Mouse (Mus musculus): ENCODE results near the gene Bpifb1.
"Not testable (repeated sequence)": the region's sequence is repeated elsewhere in the genome, so short reads cannot be mapped to it uniquely, and the experiment has no call there.

Bpifb1 gene

GRCm38 (mm10) chr2:154211121-154211520 is 20.5 kb downstream of the Bpifb1 start:
- no peak for DNase-seq (ENCODE audit: low read depth)

- DNase-seq (ENCODE audit: low read depth) = no peak
Measured at GRCm38 (mm10) chr2:154211881-154212280, 21.3 kb downstream of the Bpifb1 start.

- peak; percentile 77 for DNase-seq (ENCODE audit: low read depth)
Measured at GRCm38 (mm10) chr2:154215191-154215590, 24.6 kb downstream of the Bpifb1 start.

- no peak for DNase-seq (ENCODE audit: low read depth)
Measured at GRCm38 (mm10) chr2:154219950-154220349, 29.3 kb downstream of the Bpifb1 start.

GRCm38 (mm10) chr2:154223265-154223916 is 32.8 kb downstream of the Bpifb1 start, which contains the start of gene Bpifb5:
TSS of gene Bpifb5 (plus strand) at chr2:154223742.
- DNase-seq (ENCODE audit: low read depth) = peak; percentile 17

- DNase-seq (ENCODE audit: low read depth) = no peak
Measured at GRCm38 (mm10) chr2:154223917-154224273, 33.3 kb downstream of the Bpifb1 start.

GRCm38 (mm10) chr2:154226991-154227390 is 36.4 kb downstream of the Bpifb1 start:
- DNase-seq (ENCODE audit: low read depth) = no peak

GRCm38 (mm10) chr2:154227830-154228229 is 37.2 kb downstream of the Bpifb1 start:
- DNase-seq (ENCODE audit: low read depth) = no peak

GRCm38 (mm10) chr2:154233426-154233825 is 42.8 kb downstream of the Bpifb1 start:
- no peak for DNase-seq (ENCODE audit: low read depth)

GRCm38 (mm10) chr2:154240771-154241170 is 50.2 kb downstream of the Bpifb1 start:
- no peak for DNase-seq (ENCODE audit: low read depth)

GRCm38 (mm10) chr2:154242726-154243125 is 52.1 kb downstream of the Bpifb1 start:
- DNase-seq (ENCODE audit: low read depth) = not testable (repeated sequence)

- no peak for DNase-seq (ENCODE audit: low read depth)
Measured at GRCm38 (mm10) chr2:154243356-154244036, 52.9 kb downstream of the Bpifb1 start.

- no peak for DNase-seq (ENCODE audit: low read depth)
Measured at GRCm38 (mm10) chr2:154245322-154245721, 54.7 kb downstream of the Bpifb1 start.

- not testable (repeated sequence) for DNase-seq (ENCODE audit: low read depth)
Measured at GRCm38 (mm10) chr2:154255254-154255653, 64.6 kb downstream of the Bpifb1 start.

- DNase-seq (ENCODE audit: low read depth) = no peak
Measured at GRCm38 (mm10) chr2:154255770-154256169, 65.2 kb downstream of the Bpifb1 start.

GRCm38 (mm10) chr2:154257554-154257953 is 66.9 kb downstream of the Bpifb1 start, which contains the start of gene Bpifb9a:
TSS of gene Bpifb9a (plus strand) at chr2:154257854.
- not testable (repeated sequence) for DNase-seq (ENCODE audit: low read depth)

GRCm38 (mm10) chr2:154264397-154264796 is 73.8 kb downstream of the Bpifb1 start:
- not testable (repeated sequence) for DNase-seq (ENCODE audit: low read depth)
